Mouse (Mus musculus): ENCODE results near the gene Dnaaf2. TPM values are rescaled to one million over a fixed set of nuclear protein-coding genes. Genes with fewer than 3 reads are reported as not detected.
A peak's percentile ranks its signal among the peaks of the same experiment; 100 is the strongest.

Gene Dnaaf2
- polyA plus RNA-seq, 1 experiment from 2014 or later: 13.1 TPM

GRCm38 (mm10) chr12:69158366-69158764, 39.9 kb downstream of the Dnaaf2 start:
- peaks cover 21% of the 10 kb centered on the region for H3K36me3 ChIP-seq
- peak overlapping the region; percentile 95 for H3K27ac ChIP-seq
- H3K4me2 ChIP-seq (replicated peaks): peak overlapping the region; percentile 62
- H3K27me3 ChIP-seq: no peaks in the 10 kb centered on the region
- peak overlapping the region; percentile 77 for H3K9ac ChIP-seq
- H3K4me1 ChIP-seq: peaks cover 5% of the 10 kb centered on the region
- peak; percentile 27; the same call in 1 of the 2 replicates for ATAC-seq (ENCODE audit: low FRiP score)
- no peaks in the 10 kb centered on the region for H3K9me3 ChIP-seq (replicated peaks)
- H3K4me3 ChIP-seq: peak overlapping the region; percentile 73
- under 1% methylated on average over 19 of the region's 19 CpGs for WGBS

GRCm38 (mm10) chr12:69157107-69157506, 41.1 kb downstream of the Dnaaf2 start:
- no peak overlapping the region for H3K27ac ChIP-seq
- H3K9ac ChIP-seq: no peak overlapping the region
- WGBS: 97% methylated on average over 2 of the region's 2 CpGs
- H3K4me2 ChIP-seq (replicated peaks): no peak overlapping the region
- H3K27me3 ChIP-seq: no peaks in the 10 kb centered on the region
- no peak for ATAC-seq (ENCODE audit: low FRiP score)
- H3K4me3 ChIP-seq: no peak overlapping the region
- H3K4me1 ChIP-seq: peaks cover 5% of the 10 kb centered on the region
- peaks cover 21% of the 10 kb centered on the region for H3K36me3 ChIP-seq
- no peaks in the 10 kb centered on the region for H3K9me3 ChIP-seq (replicated peaks)

- Histone ChIP-seq H3K9me3 (replicated peaks) (no peaks in the 10 kb centered on the region), H3K36me3 (peaks cover 21% of the 10 kb centered on the region), H3K9ac (no peak overlapping the region), H3K27me3 (no peaks in the 10 kb centered on the region), H3K4me3 (no peak overlapping the region), H3K4me1 (peaks cover 5% of the 10 kb centered on the region), H3K27ac (no peak overlapping the region), H3K4me2 (replicated peaks) (no peak overlapping the region)
- 86% methylated on average over 4 of the region's 4 CpGs for WGBS
- ATAC-seq (ENCODE audit: low FRiP score): no peak
These were observed 41.8 kb downstream of the Dnaaf2 start for GRCm38 (mm10) chr12:69156436-69156835.

GRCm38 (mm10) chr12:69155923-69156322, 42.3 kb downstream of the Dnaaf2 start:
- Histone ChIP-seq H3K36me3 (peaks cover 21% of the 10 kb centered on the region), H3K4me2 (replicated peaks) (no peak overlapping the region), H3K4me3 (no peak overlapping the region), H3K9me3 (replicated peaks) (no peaks in the 10 kb centered on the region), H3K27ac (no peak overlapping the region), H3K4me1 (peaks cover 5% of the 10 kb centered on the region), H3K27me3 (no peaks in the 10 kb centered on the region), H3K9ac (no peak overlapping the region)
- WGBS: 89% methylated on average over 2 of the region's 2 CpGs
- no peak for ATAC-seq (ENCODE audit: low FRiP score)

- no peaks in the 10 kb centered on the region for H3K27me3 ChIP-seq
- H3K36me3 ChIP-seq: peaks cover 6% of the 10 kb centered on the region; the same call in 1 of the 2 replicates
- H3K4me3 ChIP-seq: no peak overlapping the region
- H3K4me1 ChIP-seq: no peaks in the 10 kb centered on the region
- H3K9ac ChIP-seq: no peak overlapping the region
- 91% methylated on average over 13 of the region's 13 CpGs for WGBS
- H3K4me2 ChIP-seq (replicated peaks): no peak overlapping the region; the same call in 1 of the 2 replicates
- no peak for ATAC-seq (ENCODE audit: low FRiP score)
- H3K27ac ChIP-seq: no peak overlapping the region
- H3K9me3 ChIP-seq (replicated peaks): no peaks in the 10 kb centered on the region
These were observed 48.2 kb downstream of the Dnaaf2 start for GRCm38 (mm10) chr12:69150049-69150448.

- Histone ChIP-seq H3K4me2 (replicated peaks) (no peak overlapping the region), H3K4me1 (no peaks in the 10 kb centered on the region), H3K27ac (no peak overlapping the region), H3K4me3 (no peak overlapping the region), H3K27me3 (no peaks in the 10 kb centered on the region), H3K36me3 (no peaks in the 10 kb centered on the region), H3K9me3 (replicated peaks) (no peaks in the 10 kb centered on the region), H3K9ac (no peak overlapping the region)
- 96% methylated on average over 5 of the region's 5 CpGs for WGBS
- ATAC-seq (ENCODE audit: low FRiP score): no peak
These were observed 51.0 kb downstream of the Dnaaf2 start for GRCm38 (mm10) chr12:69147166-69147735.

- H3K27ac ChIP-seq: no peak overlapping the region
- no peak overlapping the region for H3K9ac ChIP-seq
- no peaks in the 10 kb centered on the region for H3K9me3 ChIP-seq (replicated peaks)
- H3K4me2 ChIP-seq (replicated peaks): no peak overlapping the region
- no peaks in the 10 kb centered on the region for H3K4me1 ChIP-seq
- no peaks in the 10 kb centered on the region for H3K27me3 ChIP-seq
- H3K4me3 ChIP-seq: no peak overlapping the region
- ATAC-seq (ENCODE audit: low FRiP score): no peak
- H3K36me3 ChIP-seq: no peaks in the 10 kb centered on the region
- WGBS: 75% methylated on average over 6 of the region's 6 CpGs
These were observed 54.8 kb downstream of the Dnaaf2 start for GRCm38 (mm10) chr12:69143460-69143859.

GRCm38 (mm10) chr12:69139841-69140240, 58.4 kb downstream of the Dnaaf2 start:
- H3K4me3 ChIP-seq: no peak overlapping the region
- WGBS: 86% methylated on average over 7 of the region's 7 CpGs
- H3K9me3 ChIP-seq (replicated peaks): no peaks in the 10 kb centered on the region
- H3K27me3 ChIP-seq: no peaks in the 10 kb centered on the region
- peak; percentile 29; the same call in 1 of the 2 replicates for ATAC-seq (ENCODE audit: low FRiP score)
- no peak overlapping the region for H3K27ac ChIP-seq
- H3K9ac ChIP-seq: no peak overlapping the region
- no peak overlapping the region for H3K4me2 ChIP-seq (replicated peaks)
- H3K4me1 ChIP-seq: no peaks in the 10 kb centered on the region
- H3K36me3 ChIP-seq: no peaks in the 10 kb centered on the region

GRCm38 (mm10) chr12:69139201-69139600, 59.0 kb downstream of the Dnaaf2 start:
- H3K9me3 ChIP-seq (replicated peaks): no peaks in the 10 kb centered on the region
- no peak overlapping the region for H3K4me2 ChIP-seq (replicated peaks)
- H3K4me3 ChIP-seq: no peak overlapping the region
- 82% methylated on average over 3 of the region's 3 CpGs for WGBS
- ATAC-seq (ENCODE audit: low FRiP score): no peak
- H3K27ac ChIP-seq: no peak overlapping the region
- no peak overlapping the region for H3K9ac ChIP-seq
- no peaks in the 10 kb centered on the region for H3K4me1 ChIP-seq
- no peaks in the 10 kb centered on the region for H3K36me3 ChIP-seq
- H3K27me3 ChIP-seq: no peaks in the 10 kb centered on the region

Small RNA genes lying within 50 kb of the gene (microRNA-seq; reads per million reads assigned to microRNA genes)
- gene Gm47287 (not detected), gene Gm47295 (0.81 reads per million)

Other genes starting within 250 kb of the Dnaaf2 start
- gene Rps29, start 39.2 kb downstream of the Dnaaf2 start, polyA plus RNA-seq (2016; fragmentation: Nextera tagmentation; extraction: Ambion mirVana): 1,103 and 1,375 TPM in 2 replicates
- gene Lrr1, start 29.6 kb downstream of the Dnaaf2 start, polyA plus RNA-seq (2016; fragmentation: Nextera tagmentation; extraction: Ambion mirVana): 15.0 and 15.5 TPM in 2 replicates
- 409 and 448 TPM in 2 replicates for gene Rpl36al, start 14.3 kb downstream of the Dnaaf2 start, polyA plus RNA-seq (2016; fragmentation: Nextera tagmentation; extraction: Ambion mirVana)
- gene Mgat2, start 14.3 kb downstream of the Dnaaf2 start, polyA plus RNA-seq (2016; fragmentation: Nextera tagmentation; extraction: Ambion mirVana): 53.2 and 60.2 TPM in 2 replicates
- gene Gm49383, start 1.3 kb downstream of the Dnaaf2 start, polyA plus RNA-seq (2016; fragmentation: Nextera tagmentation; extraction: Ambion mirVana): 21.4 and 24.7 TPM in 2 replicates
- 20.0 and 21.0 TPM in 2 replicates for gene Gm49384, start 5.8 kb upstream of the Dnaaf2 start, polyA plus RNA-seq (2016; fragmentation: Nextera tagmentation; extraction: Ambion mirVana)
- gene Pole2, start 29.8 kb upstream of the Dnaaf2 start, polyA plus RNA-seq (2016; fragmentation: Nextera tagmentation; extraction: Ambion mirVana): 15.3 and 15.7 TPM in 2 replicates
- 5.8 and 6.6 TPM in 2 replicates for gene Klhdc1, start 42.7 kb upstream of the Dnaaf2 start, polyA plus RNA-seq (2016; fragmentation: Nextera tagmentation; extraction: Ambion mirVana)
- gene Klhdc2, start 98.3 kb upstream of the Dnaaf2 start, polyA plus RNA-seq (2016; fragmentation: Nextera tagmentation; extraction: Ambion mirVana): 257 and 262 TPM in 2 replicates
- 82.0 and 90.7 TPM in 2 replicates for gene Nemf, start 158.7 kb upstream of the Dnaaf2 start, polyA plus RNA-seq (2016; fragmentation: Nextera tagmentation; extraction: Ambion mirVana)
- 56.1 and 61.9 TPM in 2 replicates for gene Arf6, start 173.7 kb upstream of the Dnaaf2 start, polyA plus RNA-seq (2016; fragmentation: Nextera tagmentation; extraction: Ambion mirVana)
- 1.1 and 1.8 TPM in 2 replicates for gene Gm9887, start 174.0 kb upstream of the Dnaaf2 start, polyA plus RNA-seq (2016; fragmentation: Nextera tagmentation; extraction: Ambion mirVana)

Data from hindbrain, embryonic 12.5 days (tissue).